ENCODE assay signal across 8 mouse cellular contexts in genomic region chr13:21215275-21215983, GRCm38 (mm10). TPM values are rescaled to one million over a fixed set of nuclear protein-coding genes. Genes with fewer than 3 reads are reported as not detected.
DNase-seq lines count a peak whose midpoint lies in the region; ATAC-seq and TF ChIP-seq lines count a peak whose summit lies in the region.

No protein-coding gene starts in this region.

- H3K27ac ChIP-seq in brown adipose tissue, adult 24 weeks (replicated peaks; ENCODE audit: low read depth, low read length) = no peak overlapping the region
- no peak overlapping the region for H3K27ac ChIP-seq in heart, embryonic 16.5 days (ENCODE audit: low read length)
- no peak overlapping the region for H3K27ac ChIP-seq in liver, embryonic 15.5 days (replicated peaks)
- H3K27ac ChIP-seq in neural tube, embryonic 12.5 days = no peak overlapping the region

- H3K4me1 ChIP-seq in G1E (ENCODE audit: insufficient read depth, low read depth, low read length) = peaks cover 17% of the 10 kb centered on the region
- no peaks in the 10 kb centered on the region for H3K4me1 ChIP-seq in brown adipose tissue, adult 24 weeks (ENCODE audit: control insufficient read depth, insufficient read depth, insufficient read length, low read length)
- no peaks in the 10 kb centered on the region; the same call in 1 of the 2 replicates for H3K4me1 ChIP-seq in heart, embryonic 16.5 days (ENCODE audit: control insufficient read depth, insufficient read depth, low read length)
- peaks cover 11% of the 10 kb centered on the region for H3K4me1 ChIP-seq in liver, embryonic 15.5 days (replicated peaks)
- H3K4me1 ChIP-seq in neural tube, embryonic 12.5 days = no peaks in the 10 kb centered on the region

- no peak for DNase-seq in G1E (ENCODE audit: low spot score)
- peak; percentile 28 for DNase-seq in fibroblast of lung, adult 2 months (ENCODE audit: low read depth)
- DNase-seq in kidney, postnatal 36 days = peak; percentile 26 to 60
- peak; percentile 60 for DNase-seq in thymus, postnatal 4 days

- H3K9me3 ChIP-seq in G1E (replicated peaks) = peaks cover 11% of the 10 kb centered on the region
- H3K9me3 ChIP-seq in heart, embryonic 16.5 days (replicated peaks; ENCODE audit: control insufficient read depth, low read length) = peaks cover 8% of the 10 kb centered on the region
- peaks cover 7% of the 10 kb centered on the region; the same call in 1 of the 2 replicates for H3K9me3 ChIP-seq in liver, embryonic 15.5 days (replicated peaks)
- H3K9me3 ChIP-seq in neural tube, embryonic 12.5 days = no peaks in the 10 kb centered on the region

- peak overlapping the region; percentile 67 for H3K4me2 ChIP-seq in heart, embryonic 16.5 days (ENCODE audit: low read depth, low read length)
- H3K4me2 ChIP-seq in liver, embryonic 15.5 days = peak overlapping the region; percentile 69
- peak overlapping the region; percentile 55 for H3K4me2 ChIP-seq in neural tube, embryonic 12.5 days (replicated peaks)

- H3K27me3 ChIP-seq in G1E (ENCODE audit: insufficient read depth, low read length) = peaks cover 13% of the 10 kb centered on the region
- 0 out of 2 replicates have a peak, but pooled peaks cover 2% of the 10 kb centered on the region for H3K27me3 ChIP-seq in heart, embryonic 16.5 days (ENCODE audit: control insufficient read depth, insufficient read depth, low read length)
- peaks cover 10% of the 10 kb centered on the region; the same call in 1 of the 2 replicates for H3K27me3 ChIP-seq in liver, embryonic 15.5 days
- H3K27me3 ChIP-seq in neural tube, embryonic 12.5 days (replicated peaks) = no peaks in the 10 kb centered on the region

- H3K9ac ChIP-seq in heart, embryonic 16.5 days (ENCODE audit: low read length) = peak overlapping the region; percentile 26; the same call in 1 of the 2 replicates
- no peak overlapping the region for H3K9ac ChIP-seq in liver, embryonic 15.5 days
- H3K9ac ChIP-seq in neural tube, embryonic 12.5 days = no peak overlapping the region

- no peaks in the 10 kb centered on the region for H3K36me3 ChIP-seq in G1E (replicated peaks)
- H3K36me3 ChIP-seq in heart, embryonic 16.5 days (ENCODE audit: control insufficient read depth, insufficient read depth) = no peaks in the 10 kb centered on the region
- H3K36me3 ChIP-seq in liver, embryonic 15.5 days (replicated peaks) = no peaks in the 10 kb centered on the region
- H3K36me3 ChIP-seq in neural tube, embryonic 12.5 days = no peaks in the 10 kb centered on the region

- peak; percentile 40 for ATAC-seq in G1E (ENCODE audit: extremely low read depth, insufficient number of reproducible peaks, low FRiP score, poor library complexity, severe bottlenecking)
- peak; percentile 45; the same call in 1 of the 2 replicates for ATAC-seq in heart, embryonic 16.5 days (replicated peaks; ENCODE audit: extremely low read depth, insufficient read depth, low FRiP score)
- peak; percentile 74; the same call in 1 of the 2 replicates for ATAC-seq in liver, embryonic 15.5 days (ENCODE audit: insufficient read depth)
- peak; percentile 53; the same call in 1 of the 2 replicates for ATAC-seq in neural tube, embryonic 12.5 days (ENCODE audit: low FRiP score, low read depth)

- H3K4me3 ChIP-seq in G1E (ENCODE audit: low read depth, low read length) = peak overlapping the region; percentile 67
- peak overlapping the region; percentile 33 for H3K4me3 ChIP-seq in brown adipose tissue, adult 24 weeks (ENCODE audit: insufficient read depth, low read depth, low read length)
- peak overlapping the region; percentile 53 for H3K4me3 ChIP-seq in heart, embryonic 16.5 days (ENCODE audit: low read length)
- peak overlapping the region; percentile 52 for H3K4me3 ChIP-seq in liver, embryonic 15.5 days (replicated peaks)
- peak overlapping the region; percentile 27 for H3K4me3 ChIP-seq in neural tube, embryonic 12.5 days

- WGBS in heart, embryonic 16.5 days = 1% methylated on average over 20 of the region's 20 CpGs
- WGBS in liver, embryonic 15.5 days (ENCODE audit: insufficient replicate concordance) = under 1% methylated on average over 20 of the region's 20 CpGs
- under 1% methylated on average over 20 of the region's 20 CpGs for WGBS in neural tube, embryonic 12.5 days

- TF ChIP-seq CTCF in G1E (IDR thresholded peaks at IDR 0.05; ENCODE audit: low read depth, low read length) = no peak

RNA-seq across cellular contexts. Expression of gene Trim27, which starts 36.2 kb away (rescaled TPM):
- 91.5 and 93.2 TPM in 2 replicates for total RNA-seq in G1E (2014; fragmentation: Nextera tagmentation)
- total RNA-seq in G1E (2017) = 173 and 196 TPM in 2 replicates
- 139 and 188 TPM in 2 replicates for polyA plus RNA-seq in G1E (2012)
- 9.1 and 14.4 TPM in 2 replicates for polyA plus RNA-seq in brown adipose tissue, adult 24 weeks (2012; ENCODE audit: insufficient read depth, insufficient read length, missing spikeins)
- 72.4 and 72.8 TPM in 2 replicates for polyA plus RNA-seq in heart, embryonic 16.5 days (2015; fragmentation: Nextera tagmentation; extraction: Ambion mirVana)
- 59.3 and 65.7 TPM in 2 replicates for polyA plus RNA-seq in liver, embryonic 15.5 days (2015; fragmentation: Nextera tagmentation; extraction: Ambion mirVana)
- polyA plus RNA-seq in neural tube, embryonic 12.5 days (2016; fragmentation: Nextera tagmentation; extraction: Ambion mirVana) = 124 and 125 TPM in 2 replicates
